Mouse (Mus musculus) heart, embryonic 14.5 days (tissue): ENCODE results near the gene Zfp526. TPM values are rescaled to one million over a fixed set of nuclear protein-coding genes. Genes with fewer than 3 reads are reported as not detected.

Experiments
- ATAC-seq: fragments of 200-750 bp; cut with Nextera tagmentation; 2 replicates; pipeline ENCODE4 v1.8.0; 2017; ENCODE audit warnings: low read depth, moderate TSS enrichment; ENCODE audit not compliant: insufficient number of reproducible peaks, insufficient read depth, low FRiP score
- H3K27ac ChIP-seq, 2 experiments: fragments of 200-500 bp in 1 of 2; fragments of 300-500 bp in 1 of 2; sonication (generic) in 1 of 2; replicated peaks in 1 of 2; 2 replicates each; pipeline ENCODE4 v1.5.1; 2012 to 2014; ENCODE audit warnings: low read depth in 2 of 2, low read length in 2 of 2, control low read depth in 1 of 2, mild to moderate bottlenecking in 1 of 2, mixed read lengths in 1 of 2; ENCODE audit not compliant: control insufficient read depth in 1 of 2, insufficient read depth in 1 of 2
- H3K27me3 ChIP-seq: fragments of 300-500 bp; sonication (generic); 2 replicates; pipeline ENCODE4 v1.6.1; 2014; ENCODE audit warnings: mild to moderate bottlenecking, low read length, control low read depth; ENCODE audit not compliant: control insufficient read depth, insufficient read depth
- H3K36me3 ChIP-seq: fragments of 300-500 bp; sonication (generic); 2 replicates; pipeline ENCODE4 v1.6.1; 2014; ENCODE audit warnings: mild to moderate bottlenecking, control low read depth, low read length, mixed read lengths; ENCODE audit not compliant: control insufficient read depth, insufficient read depth
- H3K4me1 ChIP-seq, 2 experiments: fragments of 200-500 bp in 1 of 2; fragments of 300-500 bp in 1 of 2; sonication (generic) in 1 of 2; 2 replicates each; pipeline ENCODE4 v1.6.1; 2012 to 2014; ENCODE audit warnings: low read length in 2 of 2, control low read depth in 1 of 2, mixed read lengths in 1 of 2; ENCODE audit not compliant: control insufficient read depth in 2 of 2, insufficient read depth in 2 of 2
- H3K4me2 ChIP-seq: fragments of 300-500 bp; sonication (generic); 2 replicates; pipeline ENCODE4 v1.6.1; 2014; ENCODE audit warnings: mild to moderate bottlenecking, low read length
- H3K4me3 ChIP-seq, 2 experiments: fragments of 200-500 bp in 1 of 2; fragments of 300-500 bp in 1 of 2; sonication (generic) in 1 of 2; 2 replicates each; pipeline ENCODE4 v1.5.1; 2012 to 2014; ENCODE audit warnings: low read length in 2 of 2, mild to moderate bottlenecking in 2 of 2, control low read depth in 1 of 2, low read depth in 1 of 2, moderate library complexity in 1 of 2; ENCODE audit not compliant: control insufficient read depth in 1 of 2, insufficient read depth in 1 of 2
- H3K9ac ChIP-seq: fragments of 300-500 bp; sonication (generic); 2 replicates; pipeline ENCODE4 v1.6.1; 2014; ENCODE audit warnings: mild to moderate bottlenecking, low read length
- H3K9me3 ChIP-seq: fragments of 300-500 bp; sonication (generic); 2 replicates; pipeline ENCODE4 v1.6.1; 2016; ENCODE audit warnings: low read length, control low read depth; ENCODE audit not compliant: control insufficient read depth
- WGBS: fragments of 180-500 bp; shearing (Covaris S2); extraction: QIAGEN DNeasy Blood & Tissue Kit; methylation state at CpG from one replicate; pipeline ENCODE4 v1.1.7; 2014; 5-methylcytosine and 5-hydroxymethylcytosine counted together
- polyA plus RNA-seq: library from polyadenylated mRNA; unstranded; fragments of >200 nt; fragmentation: Nextera tagmentation; extraction: Ambion mirVana; gene quantifications from 2 replicates; pipeline ENCODE4 v1.2.1, GENCODE M21; 2014

The Zfp526 gene
- polyA plus RNA-seq, 1 experiment from 2014 or later, result 2.3 TPM

DNA sequence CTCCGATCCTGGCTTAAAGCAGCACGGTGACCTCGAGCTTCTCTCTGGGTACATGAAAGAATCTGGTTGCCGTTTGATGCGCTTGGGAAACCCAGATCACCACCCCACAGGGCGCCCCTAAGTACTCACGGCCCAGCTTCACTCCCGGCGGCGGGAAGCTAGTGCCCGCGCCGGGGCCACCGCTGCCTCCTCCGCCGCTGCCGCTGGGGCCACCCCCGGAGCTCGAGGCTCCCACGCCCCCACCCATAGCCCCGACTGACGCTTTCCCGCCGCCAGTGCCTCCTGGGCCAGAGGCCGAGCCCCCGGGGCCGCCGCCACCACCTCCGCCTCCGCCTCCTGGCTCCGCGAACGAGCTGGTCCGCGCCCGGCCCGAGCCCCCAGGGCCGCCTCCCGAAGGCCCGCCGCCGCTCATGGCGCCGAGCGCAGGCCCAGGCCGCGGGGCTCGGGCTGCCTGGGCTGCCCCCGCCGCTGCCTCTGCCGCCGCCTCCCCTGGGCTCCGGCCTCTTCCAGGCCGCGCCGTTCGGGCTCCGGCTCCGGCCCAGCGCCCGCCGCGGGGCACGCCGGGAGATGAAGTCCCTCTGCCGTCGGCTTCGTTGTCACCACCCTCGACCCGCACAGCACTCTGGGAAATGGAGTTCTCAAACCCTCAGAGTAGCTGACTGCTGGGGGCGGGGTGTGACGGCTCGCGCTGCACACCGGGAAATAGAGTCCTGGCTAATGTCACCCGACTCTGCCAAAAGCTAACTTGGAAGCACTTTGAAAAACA is 16.2 kb downstream of the Zfp526 start, which contains the start of gene Gsk3a:
TSS of gene Gsk3a (minus strand) at position 603 of the 766 bp plus-strand sequence.
- peak within 1 kb of the TSS; percentile 92 to 93 for H3K4me3 ChIP-seq
- WGBS, result under 1% methylated on average over 54 of the region's 76 CpGs
- peak; percentile 86 for ATAC-seq
- H3K9me3 ChIP-seq, result no peaks in the 10 kb centered on the region
- peak within 1 kb of the TSS; percentile 83 to 90 for H3K27ac ChIP-seq
- H3K4me1 ChIP-seq, result peaks cover 5 to 26% of the 10 kb centered on the region in 2 experiments; a peak in 3 of 4 replicates
- H3K4me2 ChIP-seq, result peak within 1 kb of the TSS; percentile 85
- peaks cover 50% of the 10 kb centered on the region for H3K36me3 ChIP-seq
- H3K9ac ChIP-seq, result peak within 1 kb of the TSS; percentile 98
- H3K27me3 ChIP-seq, result no peaks in the 10 kb centered on the region

DNA sequence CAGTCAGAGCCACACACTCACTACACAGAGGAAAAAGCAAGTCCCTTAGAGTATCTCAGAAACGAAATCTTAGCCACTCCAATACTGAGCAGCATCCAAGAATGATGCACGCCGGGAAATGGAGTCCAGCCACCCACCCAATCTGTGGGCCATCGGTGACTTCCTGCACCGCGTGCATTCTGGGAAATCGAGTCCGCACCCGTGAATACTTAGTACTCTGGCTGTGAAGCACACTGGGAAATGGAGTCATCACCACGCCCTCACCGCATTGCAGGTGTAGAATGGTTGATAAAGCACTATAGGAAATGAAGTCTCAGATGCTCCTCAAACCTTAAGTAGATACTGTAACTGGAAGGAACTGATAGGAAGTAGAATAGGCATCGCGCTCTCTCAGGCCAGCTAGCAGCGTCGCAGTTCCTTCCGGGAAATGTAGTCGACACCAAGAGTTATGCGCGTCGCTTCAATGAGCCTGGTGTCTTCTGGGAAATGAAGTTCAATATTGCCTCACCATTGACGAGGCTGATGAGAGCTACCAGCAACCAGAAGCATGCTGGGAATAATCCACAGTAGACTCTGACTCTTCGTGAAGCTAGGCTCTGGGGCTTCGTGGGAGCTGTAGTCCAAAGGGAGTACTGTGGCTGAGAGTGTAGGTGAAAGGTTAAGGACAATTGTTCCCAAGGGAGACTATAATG is 16.9 kb downstream of the Zfp526 start:
- under 1% methylated on average over 23 of the region's 23 CpGs for WGBS
- H3K36me3 ChIP-seq, result peaks cover 50% of the 10 kb centered on the region
- peak; percentile 87 for ATAC-seq

GRCm38 (mm10) chr7:25238829-25239623 is 17.8 kb downstream of the Zfp526 start:
- peak overlapping the region; percentile 63 for H3K9ac ChIP-seq
- H3K4me2 ChIP-seq, result peak overlapping the region; percentile 85
- H3K36me3 ChIP-seq, result peaks cover 50% of the 10 kb centered on the region
- peak overlapping the region; percentile 24 to 93 for H3K4me3 ChIP-seq
- no peaks in the 10 kb centered on the region for H3K9me3 ChIP-seq
- H3K27ac ChIP-seq, result peak overlapping the region; percentile 75 to 83
- peak; percentile 40 for ATAC-seq
- peaks cover 5 to 26% of the 10 kb centered on the region in 2 experiments; a peak in 3 of 4 replicates for H3K4me1 ChIP-seq
- H3K27me3 ChIP-seq, result no peaks in the 10 kb centered on the region
- WGBS, result 2% methylated on average over 30 of the region's 30 CpGs

More for the DNA sequence above, 16.9 kb downstream of the Zfp526 start:
- Histone ChIP-seq H3K4me3 (peak overlapping the region; percentile 61 to 93), H3K9ac (peak overlapping the region; percentile 63), H3K27ac (peak overlapping the region; percentile 83 to 90), H3K4me2 (peak overlapping the region; percentile 85), H3K27me3 (no peaks in the 10 kb centered on the region), H3K4me1 (peaks cover 5 to 26% of the 10 kb centered on the region in 2 experiments; a peak in 3 of 4 replicates), H3K9me3 (no peaks in the 10 kb centered on the region)

GRCm38 (mm10) chr7:25240631-25241030 is 19.4 kb downstream of the Zfp526 start:
- Histone ChIP-seq H3K27ac (peak overlapping the region in 1 of 2 experiments; percentile 42; a peak in 1 of 4 replicates), H3K9ac (no peak overlapping the region), H3K4me2 (no peak overlapping the region), H3K27me3 (no peaks in the 10 kb centered on the region), H3K9me3 (no peaks in the 10 kb centered on the region), H3K36me3 (peaks cover 50% of the 10 kb centered on the region), H3K4me3 (no peak overlapping the region), H3K4me1 (peaks cover 5 to 37% of the 10 kb centered on the region in 2 experiments)
- 56% methylated on average over 7 of the region's 7 CpGs for WGBS
- ATAC-seq, result no peak

- no peak overlapping the region for H3K9ac ChIP-seq
Observed at GRCm38 (mm10) chr7:25241062-25241461, 19.8 kb downstream of the Zfp526 start.

GRCm38 (mm10) chr7:25243361-25243760 is 22.1 kb downstream of the Zfp526 start:
- H3K36me3 ChIP-seq, result peaks cover 57% of the 10 kb centered on the region
- peaks cover 24 to 49% of the 10 kb centered on the region in 2 experiments for H3K4me1 ChIP-seq
- no peak overlapping the region for H3K4me3 ChIP-seq
- H3K4me2 ChIP-seq, result no peak overlapping the region
- no peak overlapping the region for H3K9ac ChIP-seq
- H3K27me3 ChIP-seq, result no peaks in the 10 kb centered on the region
- no peak overlapping the region for H3K27ac ChIP-seq
- ATAC-seq, result no peak
- no peaks in the 10 kb centered on the region for H3K9me3 ChIP-seq
- WGBS, result 91% methylated on average over 4 of the region's 4 CpGs

More at GRCm38 (mm10) chr7:25241062-25241461, 19.8 kb downstream of the Zfp526 start:
- Histone ChIP-seq H3K4me1 (peaks cover 9 to 37% of the 10 kb centered on the region in 2 experiments), H3K36me3 (peaks cover 53% of the 10 kb centered on the region), H3K9me3 (no peaks in the 10 kb centered on the region), H3K27me3 (no peaks in the 10 kb centered on the region), H3K4me3 (no peak overlapping the region), H3K4me2 (no peak overlapping the region), H3K27ac (peak overlapping the region; percentile 19 to 42; a peak in 2 of 4 replicates)
- no peak for ATAC-seq
- 19% methylated on average over 2 of the region's 2 CpGs for WGBS
